Mouse (Mus musculus): ENCODE data around the gene Anks1b.

- no peak for TF ChIP-seq GATA1 (IDR thresholded peaks at IDR 0.05; ENCODE audit: borderline replicate concordance, low read length)
- TF ChIP-seq CTCF (IDR thresholded peaks at IDR 0.05; ENCODE audit: low read depth, low read length): no peak
Measured at GRCm38 (mm10) chr10:90679713-90680470, 806.6 kb downstream of the Anks1b start.

Data from G1E (cell line).